Mouse (Mus musculus): Measurements from ENCODE around the gene Kif13a.
A peak's percentile ranks its signal among the peaks of the same experiment; 100 is the strongest.

Kif13a gene

DNA sequence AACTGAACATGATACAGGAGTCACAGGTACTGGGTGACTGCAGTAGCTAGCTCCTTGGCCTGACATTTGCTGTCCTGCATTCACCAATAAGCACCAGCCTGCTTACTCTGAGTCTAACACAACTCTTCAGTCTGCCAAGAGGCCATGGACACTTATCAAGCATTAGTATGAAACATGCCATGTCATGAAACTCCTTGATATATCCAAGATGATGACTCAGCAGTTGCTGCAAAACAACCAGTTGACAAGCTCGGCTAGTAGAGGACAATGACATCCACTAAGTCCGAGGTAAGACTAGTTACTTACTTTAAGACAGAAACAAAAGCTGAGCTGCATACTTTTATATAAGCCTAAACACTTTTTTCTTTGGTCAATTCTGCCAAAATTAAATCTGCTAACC, 204.4 kb downstream of the Kif13a start:
- peak in 1 of 2 experiments; percentile 10 for DNase-seq

DNA sequence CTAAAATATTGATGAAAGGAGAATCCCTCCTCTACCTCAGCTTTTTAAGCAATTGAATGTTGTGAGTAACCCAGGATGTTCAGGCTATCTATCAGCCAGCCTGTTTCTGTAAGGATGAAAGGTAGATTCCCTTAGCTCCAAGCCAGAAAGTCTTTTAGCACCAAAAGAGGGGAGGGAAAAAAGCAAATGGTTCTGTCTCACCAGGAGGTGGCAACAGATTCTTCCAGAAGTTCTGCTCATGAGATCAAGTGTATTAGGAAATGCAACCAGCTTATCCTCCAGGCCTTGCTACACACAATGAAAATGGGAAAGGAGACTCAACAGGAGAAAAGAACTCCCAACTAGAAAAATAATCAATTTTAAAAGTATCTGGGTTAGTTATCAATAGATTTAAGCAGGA, 205.3 kb downstream of the Kif13a start:
- DNase-seq, result no peak

DNA sequence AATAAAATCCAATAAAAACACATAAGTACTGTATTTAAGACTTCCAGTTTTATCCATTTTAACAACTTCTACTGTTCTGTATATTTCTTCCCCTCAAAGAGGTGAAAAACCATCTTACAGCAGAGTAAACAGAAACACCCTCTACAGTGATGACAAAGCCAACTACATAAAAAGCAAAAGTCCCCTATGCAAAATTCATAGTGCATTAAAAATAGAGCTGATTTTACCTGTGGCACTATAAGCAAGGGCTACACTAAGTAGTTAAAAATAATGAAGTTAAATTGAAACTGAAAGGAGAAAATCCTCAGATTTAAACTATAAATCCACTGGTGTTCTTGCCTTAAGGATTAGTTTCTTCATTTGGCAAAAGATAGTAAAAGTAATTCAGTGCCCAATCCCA, 208.7 kb downstream of the Kif13a start:
- DNase-seq, result no peak

DNA sequence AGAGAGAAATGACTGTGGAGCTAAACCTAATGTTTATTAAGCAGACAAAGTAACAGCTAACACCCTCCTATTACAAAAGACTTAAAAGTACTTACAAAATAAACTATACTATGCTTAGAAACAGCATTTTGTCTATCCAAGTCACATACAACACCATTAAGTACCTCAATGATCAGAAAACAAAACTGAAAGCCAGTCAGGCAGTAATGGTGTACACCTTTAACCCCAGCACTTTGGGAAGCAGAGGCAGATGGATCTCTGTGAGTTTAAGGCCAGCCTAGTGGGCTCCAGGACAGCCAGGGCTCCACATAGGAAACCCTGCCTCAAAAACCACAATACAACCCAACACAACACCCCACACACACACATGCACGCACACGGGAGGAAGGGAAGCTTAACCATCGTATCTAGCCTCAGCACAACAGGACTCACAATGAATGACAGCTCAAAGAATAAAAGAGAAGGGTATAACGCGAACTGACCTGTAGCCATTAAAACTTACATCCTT, 210.7 kb downstream of the Kif13a start:
- DNase-seq, result no peak

DNA sequence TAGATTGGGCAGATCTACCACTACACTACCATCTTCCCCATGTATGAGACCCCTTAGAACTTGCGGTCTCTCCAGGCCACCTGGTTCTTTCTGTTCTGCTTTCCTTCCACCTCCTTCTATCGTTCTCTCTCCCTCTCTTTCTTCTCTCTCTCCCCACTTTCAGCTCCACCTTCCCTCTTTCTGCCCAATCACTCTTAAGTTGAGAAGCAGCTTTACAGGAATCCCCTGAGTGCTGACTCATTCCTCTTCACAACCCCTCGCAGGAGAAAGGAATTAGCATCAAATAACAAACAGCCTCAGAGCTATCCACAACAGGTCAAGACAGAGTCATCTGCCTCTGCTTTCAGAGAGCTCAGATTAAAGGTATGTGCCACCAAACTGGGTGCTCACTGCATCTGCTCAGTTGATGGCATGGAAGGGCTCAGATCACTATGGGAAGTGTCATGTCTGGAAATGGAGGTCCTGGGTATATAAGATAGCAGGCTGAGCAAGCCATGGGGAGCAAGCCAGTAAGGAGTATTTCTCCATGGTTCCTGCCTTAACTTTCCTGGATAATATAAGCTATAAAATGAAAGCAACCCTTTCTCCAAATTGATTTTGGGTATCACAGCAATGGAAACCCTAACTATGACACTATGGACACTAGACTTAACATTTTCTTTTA, 213.6 kb downstream of the Kif13a start:
- DNase-seq, result no peak

DNA sequence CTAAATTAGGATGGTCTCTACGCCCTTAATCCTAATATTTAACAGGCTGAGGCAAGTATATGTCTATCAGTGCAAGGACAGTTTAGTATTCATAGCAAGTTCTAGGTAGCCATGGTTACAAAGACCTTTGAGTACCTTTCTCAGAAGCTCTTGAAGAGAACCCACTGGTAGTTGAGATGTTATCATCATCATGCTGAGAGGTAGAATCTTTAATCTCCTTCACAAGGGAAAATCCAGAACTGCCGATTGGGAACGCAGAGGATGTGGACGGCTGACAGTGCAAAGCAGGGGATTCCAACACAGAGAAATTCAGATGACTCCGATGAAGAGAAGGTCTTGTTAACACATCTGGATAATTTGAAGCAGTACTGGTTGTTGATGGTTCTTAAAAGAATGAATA, 216.2 kb downstream of the Kif13a start:
- no peak for DNase-seq

DNA sequence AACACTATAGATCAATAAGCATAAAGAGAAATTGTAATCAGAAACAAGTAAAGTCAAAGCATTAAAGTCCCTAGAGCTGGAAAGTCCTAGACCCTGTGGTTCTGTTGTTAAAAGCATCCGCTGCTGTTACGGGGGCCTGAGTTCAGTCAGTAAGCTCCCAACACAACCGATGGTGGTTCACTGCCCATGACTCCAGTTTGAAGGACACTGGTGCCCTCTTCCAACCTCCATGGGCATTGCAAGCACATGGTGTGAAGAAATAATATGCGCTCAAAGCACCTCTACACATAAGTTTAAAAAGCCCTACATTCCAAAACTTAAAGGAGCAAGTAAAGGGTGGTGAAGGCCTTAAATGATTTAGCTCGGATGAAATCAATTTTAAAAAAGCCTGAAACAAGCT, 226.5 kb downstream of the Kif13a start:
- peak; percentile 18 to 20 for DNase-seq

DNA sequence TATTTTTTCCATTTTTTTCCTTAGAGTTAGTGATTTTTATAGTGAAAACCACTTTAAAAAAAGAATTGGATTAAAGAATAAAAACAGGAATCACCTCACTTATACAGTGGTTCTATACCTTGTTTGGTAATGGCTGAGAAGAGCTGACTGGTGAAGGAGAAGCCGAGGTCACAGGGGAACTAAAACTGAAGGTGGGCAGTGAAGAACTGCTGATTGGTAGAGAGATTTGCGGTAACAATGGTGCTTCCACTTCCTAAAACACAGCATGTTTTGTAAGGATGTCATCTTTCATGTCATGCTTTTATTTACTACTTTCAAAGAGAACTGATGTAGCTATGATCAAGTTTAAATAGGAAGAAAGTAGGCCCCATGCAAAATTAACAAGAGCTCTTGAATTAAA, 228.2 kb downstream of the Kif13a start:
- no peak for DNase-seq

DNA sequence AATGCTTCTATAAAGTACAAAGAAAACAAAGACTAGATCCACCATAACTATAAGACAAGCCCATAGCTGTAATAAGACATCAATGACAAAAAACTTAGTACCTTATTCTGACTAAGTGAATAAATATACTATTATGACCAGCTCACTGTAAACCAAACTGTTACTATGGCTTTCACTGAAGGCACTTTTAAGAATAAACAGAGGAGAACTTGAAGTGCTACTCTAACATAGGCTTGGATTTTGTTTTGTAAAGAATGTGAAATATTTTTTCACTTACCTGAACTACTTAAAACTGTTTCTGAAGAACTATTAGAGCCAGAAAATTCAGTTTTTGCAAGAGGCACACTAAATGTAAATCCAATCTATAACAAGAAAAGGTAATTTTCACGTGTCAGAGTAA, 230.3 kb downstream of the Kif13a start:
- no peak for DNase-seq

All from cerebellum, postnatal 14 days (tissue).